Mouse (Mus musculus) C2C12 (cell line): ENCODE measurements around the gene Ugt1a6b.

ENCODE experiments used
- CEBPB ChIP-seq: IDR thresholded peaks from one replicate; pipeline ENCODE4 v1.6.1; 2011; ENCODE audit warnings: low read depth, mild to moderate bottlenecking, control low read depth, moderate library complexity
- CTCF ChIP-seq: IDR thresholded peaks from one replicate; pipeline ENCODE4 v1.5.1; 2011; ENCODE audit not compliant: control insufficient read depth, insufficient read depth, insufficient read length
- FOSL1 ChIP-seq: IDR thresholded peaks from one replicate; pipeline ENCODE4 v1.8.0; 2011; ENCODE audit warnings: mild to moderate bottlenecking, low read length; ENCODE audit not compliant: poor library complexity, insufficient read depth, severe bottlenecking
- MAX ChIP-seq: IDR thresholded peaks from one replicate; pipeline ENCODE4 v1.6.1; 2011; ENCODE audit warnings: mild to moderate bottlenecking, control low read depth
- MYOD1 ChIP-seq: IDR thresholded peaks from one replicate; pipeline ENCODE4 v1.6.1; 2011; ENCODE audit warnings: low read depth; ENCODE audit not compliant: control insufficient read depth, insufficient read length
- MYOG ChIP-seq: IDR thresholded peaks from one replicate; pipeline ENCODE4 v1.6.1; 2011; ENCODE audit not compliant: control insufficient read depth, insufficient read length; ENCODE audit errors: extremely low read depth
- USF1 ChIP-seq: IDR thresholded peaks from one replicate; pipeline ENCODE4 v1.6.1; 2011; ENCODE audit warnings: low read depth, mild to moderate bottlenecking, control low read depth, moderate library complexity

GRCm38 (mm10) chr1:88081670-88082069, 21.4 kb upstream of the Ugt1a6b start:
- TF ChIP-seq CTCF (no peak), MYOG (no peak), USF1 (no peak), MAX (no peak), CEBPB (no peak), MYOD1 (no peak), FOSL1 (no peak)
